Mouse (Mus musculus) neural tube, embryonic 11.5 days (tissue): ENCODE results near the gene Gm43517. TPM values are rescaled to one million over a fixed set of nuclear protein-coding genes. Genes with fewer than 3 reads are reported as not detected.

ENCODE experiments used
- polyA plus RNA-seq: library from polyadenylated mRNA; unstranded; fragments of >200 nt; fragmentation: Nextera tagmentation; extraction: Ambion mirVana; gene quantifications from 2 replicates; pipeline ENCODE4 v1.2.1, GENCODE M21; 2014

The Gm43517 gene
- polyA plus RNA-seq, 1 experiment from 2014 or later, result not detected

Other genes with a start within 250 kb of the Gm43517 start
- gene Foxg1, start 2.5 kb upstream of the Gm43517 start, polyA plus RNA-seq, result 0.86 and 1.2 TPM in 2 replicates